Mouse (Mus musculus): ENCODE data around the gene Gm20815.
"Not testable (repeated sequence)": the region's sequence is repeated elsewhere in the genome, so short reads cannot be mapped to it uniquely, and the experiment has no call there.

Gm20815 gene

DNA sequence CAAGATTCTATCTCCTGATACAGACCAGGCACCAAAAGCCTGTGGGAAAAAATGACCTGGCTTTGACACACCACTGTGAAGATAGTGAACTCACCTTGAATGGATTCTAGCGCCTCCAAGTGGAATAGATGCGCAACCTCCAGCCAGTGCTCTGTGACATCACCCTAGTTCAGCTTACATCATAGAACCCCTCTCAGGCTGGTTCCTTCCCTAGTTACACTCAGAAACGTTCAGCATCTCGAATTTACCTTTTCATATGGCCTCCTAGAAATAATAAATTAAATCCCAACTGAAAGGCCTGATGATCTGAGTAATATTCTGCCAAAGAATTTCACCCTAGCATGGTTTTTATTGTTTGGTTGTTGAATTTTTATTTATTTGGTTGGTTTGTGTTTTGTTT, at the start of gene Gm20815:
Gene Gm20815, minus strand, starts transcription at position 101 of the 400 bp plus-strand sequence.
- DNase-seq (ENCODE audit: low read depth, low spot score), result not testable (repeated sequence)
